18 mouse cellular contexts compared by ENCODE assay signal in the genomic region with DNA sequence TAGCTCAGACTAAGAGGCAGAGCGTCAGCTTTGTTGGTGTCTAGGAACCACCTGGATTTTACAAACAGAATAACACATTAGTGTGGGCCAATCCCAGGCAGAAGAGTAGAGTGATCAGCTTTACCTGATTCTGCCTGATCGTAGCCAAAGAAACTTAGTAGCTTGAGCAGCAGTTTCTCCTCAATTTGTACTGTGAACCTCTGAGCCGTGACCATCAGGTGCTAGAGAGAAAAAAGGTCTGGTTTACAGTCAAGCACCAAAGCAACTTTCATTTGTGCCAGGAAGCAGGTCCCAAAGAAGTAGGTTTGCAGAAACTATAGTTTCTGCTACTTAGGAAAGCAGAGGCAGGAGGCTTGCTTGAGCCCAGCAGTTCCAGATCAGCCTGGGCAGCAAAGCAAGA.
"Had no signal": no experiment of that assay in that cellular context is flagged by ENCODE, and none has a peak within 500 bp of the region (broad histone marks: within the 10 kb centered on the region; RNA-seq: fewer than 3 reads in every experiment).

No protein-coding gene starts in this region.

- H3K27me3 ChIP-seq: limb, embryonic 12.5 days; limb, embryonic 15.5 days; liver, embryonic 13.5 days; midbrain, embryonic 12.5 days; midbrain, embryonic 15.5 days; neural tube, embryonic 12.5 days; neural tube, embryonic 15.5 days; stomach, embryonic 15.5 days had no signal

- ATAC-seq: hindbrain, postnatal 0 days; inflammation-experienced regulatory T-cells, adult 6 months; midbrain, embryonic 15.5 days had no signal

- H3K4me3 ChIP-seq: limb, embryonic 12.5 days; limb, embryonic 15.5 days; liver, embryonic 13.5 days; midbrain, embryonic 12.5 days; midbrain, embryonic 15.5 days; neural tube, embryonic 12.5 days; neural tube, embryonic 15.5 days; stomach, embryonic 15.5 days had no signal

- H3K27ac ChIP-seq: hindbrain, postnatal 0 days; limb, embryonic 12.5 days; limb, embryonic 15.5 days; liver, embryonic 13.5 days; midbrain, embryonic 12.5 days; midbrain, embryonic 15.5 days; neural tube, embryonic 12.5 days; neural tube, embryonic 15.5 days; stomach, embryonic 15.5 days had no signal

- H3K4me2 ChIP-seq: limb, embryonic 12.5 days; limb, embryonic 15.5 days; liver, embryonic 13.5 days; midbrain, embryonic 12.5 days; midbrain, embryonic 15.5 days; neural tube, embryonic 12.5 days; neural tube, embryonic 15.5 days; stomach, embryonic 15.5 days had no signal

- DNase-seq: left cerebral cortex, postnatal 4 days; liver, embryonic 13.5 days; lung, adult 2 months; lung, postnatal 14 days; lung, postnatal 4 days; retina, postnatal 1 day; right cerebral cortex, postnatal 25 days; spleen, adult 18-20 months; thymus, postnatal 25 days had no signal

- H3K4me1 ChIP-seq: midbrain, embryonic 15.5 days; neural tube, embryonic 15.5 days had no signal

- H3K9ac ChIP-seq: limb, embryonic 12.5 days; limb, embryonic 15.5 days; liver, embryonic 13.5 days; midbrain, embryonic 12.5 days; midbrain, embryonic 15.5 days; neural tube, embryonic 12.5 days; neural tube, embryonic 15.5 days; stomach, embryonic 15.5 days had no signal

- H3K9me3 ChIP-seq: limb, embryonic 12.5 days; limb, embryonic 15.5 days; liver, embryonic 13.5 days; midbrain, embryonic 12.5 days; midbrain, embryonic 15.5 days; neural tube, embryonic 12.5 days; neural tube, embryonic 15.5 days; stomach, embryonic 15.5 days had no signal
